Mouse (Mus musculus) limb, embryonic 11.5 days (tissue): ENCODE measurements at regions not wholly inside any gene's neighbourhood (a gene's known extent, or its start where the extent isn't known, plus 50 kb on each side); places are given as distances from the start of the nearest gene placed in this dataset.

Source experiments
- ATAC-seq: fragments of 200-750 bp; cut with Nextera tagmentation; 2 replicates; pipeline ENCODE4 v1.8.0; 2017; ENCODE audit warnings: low read depth; ENCODE audit not compliant: insufficient number of reproducible peaks, low FRiP score, low TSS enrichment
- DNase-seq: peaks from one replicate; pipeline ENCODE4 v3.0.0-alpha.2; 2015; ENCODE audit warnings: low spot score
- H3K27ac ChIP-seq: fragments of 300-500 bp; sonication (generic); replicated peaks from 2 replicates; pipeline ENCODE4 v1.5.1; 2014; ENCODE audit warnings: low read depth, mild to moderate bottlenecking, low read length
- H3K27me3 ChIP-seq: fragments of 300-500 bp; sonication (generic); 2 replicates; pipeline ENCODE4 v1.6.1; 2014; ENCODE audit warnings: mild to moderate bottlenecking, low read length, mixed read lengths; ENCODE audit not compliant: control insufficient read depth, insufficient read depth
- H3K36me3 ChIP-seq: fragments of 300-500 bp; sonication (generic); 2 replicates; pipeline ENCODE4 v1.6.1; 2014; ENCODE audit warnings: mild to moderate bottlenecking, low read length, moderate library complexity, mixed read lengths; ENCODE audit not compliant: control insufficient read depth, insufficient read depth
- H3K4me1 ChIP-seq: fragments of 300-500 bp; sonication (generic); 2 replicates; pipeline ENCODE4 v1.6.1; 2014; ENCODE audit warnings: low read length, mixed read lengths; ENCODE audit not compliant: control insufficient read depth, insufficient read depth
- H3K4me2 ChIP-seq: fragments of 300-500 bp; sonication (generic); 2 replicates; pipeline ENCODE4 v1.6.1; 2014; ENCODE audit warnings: low read depth, mild to moderate bottlenecking, moderate library complexity; ENCODE audit not compliant: severe bottlenecking
- H3K4me3 ChIP-seq: fragments of 300-500 bp; sonication (generic); 2 replicates; pipeline ENCODE4 v1.5.1; 2014; ENCODE audit warnings: low read depth, low read length
- H3K9ac ChIP-seq: fragments of 300-500 bp; sonication (generic); 2 replicates; pipeline ENCODE4 v1.6.1; 2014; ENCODE audit warnings: mild to moderate bottlenecking, low read length
- H3K9me3 ChIP-seq: fragments of 300-500 bp; sonication (generic); 2 replicates; pipeline ENCODE4 v1.6.1; 2016; ENCODE audit warnings: low read length; ENCODE audit not compliant: control insufficient read depth
- WGBS: fragments of 180-500 bp; shearing (Covaris S2); extraction: QIAGEN DNeasy Blood & Tissue Kit; methylation state at CpG from one replicate; pipeline ENCODE4 v1.1.7; 2014; 5-methylcytosine and 5-hydroxymethylcytosine counted together

GRCm38 (mm10) chr2:133274424-133274823 lies 277.5 kb upstream of the Bmp2 start:
- H3K27ac ChIP-seq, result no peak overlapping the region
- ATAC-seq (no peak), DNase-seq (no peak)
- H3K36me3 ChIP-seq, result no peaks in the 10 kb centered on the region
- H3K9me3 ChIP-seq, result no peaks in the 10 kb centered on the region
- H3K27me3 ChIP-seq, result no peaks in the 10 kb centered on the region
- 52% methylated on average over 4 of the region's 4 CpGs for WGBS
- no peak overlapping the region for H3K9ac ChIP-seq
- no peaks in the 10 kb centered on the region for H3K4me1 ChIP-seq
- no peak overlapping the region for H3K4me2 ChIP-seq
- no peak overlapping the region for H3K4me3 ChIP-seq

GRCm38 (mm10) chr2:133278546-133278945 lies 273.4 kb upstream of the Bmp2 start:
- no peaks in the 10 kb centered on the region for H3K27me3 ChIP-seq
- H3K4me1 ChIP-seq, result no peaks in the 10 kb centered on the region
- H3K4me3 ChIP-seq, result no peak overlapping the region
- WGBS, result 64% methylated on average over 4 of the region's 4 CpGs
- H3K9me3 ChIP-seq, result no peaks in the 10 kb centered on the region
- no peaks in the 10 kb centered on the region for H3K36me3 ChIP-seq
- no peak for ATAC-seq
- H3K4me2 ChIP-seq, result no peak overlapping the region
- DNase-seq, result no peak
- H3K27ac ChIP-seq, result no peak overlapping the region
- H3K9ac ChIP-seq, result no peak overlapping the region

GRCm38 (mm10) chr2:133279275-133279674 lies 272.7 kb upstream of the Bmp2 start:
- Histone ChIP-seq H3K36me3 (no peaks in the 10 kb centered on the region), H3K4me3 (no peak overlapping the region), H3K9ac (no peak overlapping the region), H3K27me3 (no peaks in the 10 kb centered on the region), H3K4me2 (no peak overlapping the region), H3K4me1 (no peaks in the 10 kb centered on the region), H3K27ac (no peak overlapping the region), H3K9me3 (no peaks in the 10 kb centered on the region)
- no peak for DNase-seq
- no peak for ATAC-seq
- 93% methylated on average over 4 of the region's 4 CpGs for WGBS

GRCm38 (mm10) chr2:133282692-133283091 lies 269.3 kb upstream of the Bmp2 start:
- 38% methylated on average over 5 of the region's 5 CpGs for WGBS
- no peak overlapping the region for H3K4me2 ChIP-seq
- H3K27me3 ChIP-seq, result no peaks in the 10 kb centered on the region
- no peak overlapping the region for H3K9ac ChIP-seq
- DNase-seq (no peak), ATAC-seq (no peak)
- H3K4me3 ChIP-seq, result no peak overlapping the region
- no peaks in the 10 kb centered on the region for H3K4me1 ChIP-seq
- no peaks in the 10 kb centered on the region for H3K9me3 ChIP-seq
- H3K27ac ChIP-seq, result no peak overlapping the region
- no peaks in the 10 kb centered on the region for H3K36me3 ChIP-seq

- Histone ChIP-seq H3K27ac (no peak overlapping the region), H3K9ac (no peak overlapping the region), H3K36me3 (no peaks in the 10 kb centered on the region), H3K27me3 (no peaks in the 10 kb centered on the region), H3K4me2 (no peak overlapping the region), H3K4me3 (no peak overlapping the region), H3K4me1 (no peaks in the 10 kb centered on the region), H3K9me3 (no peaks in the 10 kb centered on the region)
- 54% methylated on average over 1 of the region's 1 CpGs for WGBS
- ATAC-seq, result no peak
- DNase-seq, result no peak
Observed at GRCm38 (mm10) chr2:133283709-133284108, 268.2 kb upstream of the Bmp2 start.

- no peak for DNase-seq
- WGBS, result 87% methylated on average over 7 of the region's 7 CpGs
- H3K36me3 ChIP-seq, result no peaks in the 10 kb centered on the region
Observed at GRCm38 (mm10) chr2:133294136-133294535, 257.8 kb upstream of the Bmp2 start.

GRCm38 (mm10) chr2:133305936-133306335 lies 246.0 kb upstream of the Bmp2 start:
- no peak for ATAC-seq
- no peak for DNase-seq
- H3K4me2 ChIP-seq, result no peak overlapping the region
- no peaks in the 10 kb centered on the region for H3K36me3 ChIP-seq
- no peak overlapping the region for H3K4me3 ChIP-seq
- WGBS, result 79% methylated on average over 3 of the region's 3 CpGs
- H3K27ac ChIP-seq, result no peak overlapping the region
- no peak overlapping the region for H3K9ac ChIP-seq
- no peaks in the 10 kb centered on the region for H3K9me3 ChIP-seq
- no peaks in the 10 kb centered on the region for H3K4me1 ChIP-seq
- H3K27me3 ChIP-seq, result no peaks in the 10 kb centered on the region

More at GRCm38 (mm10) chr2:133294136-133294535, 257.8 kb upstream of the Bmp2 start:
- H3K9ac ChIP-seq, result no peak overlapping the region
- no peaks in the 10 kb centered on the region for H3K27me3 ChIP-seq
- no peak overlapping the region for H3K27ac ChIP-seq
- H3K4me1 ChIP-seq, result no peaks in the 10 kb centered on the region
- H3K9me3 ChIP-seq, result no peaks in the 10 kb centered on the region
- H3K4me3 ChIP-seq, result no peak overlapping the region
- no peak overlapping the region for H3K4me2 ChIP-seq
- no peak for ATAC-seq

GRCm38 (mm10) chr2:133311001-133311400 lies 241.0 kb upstream of the Bmp2 start:
- Histone ChIP-seq H3K9ac (no peak overlapping the region), H3K4me2 (no peak overlapping the region), H3K36me3 (no peaks in the 10 kb centered on the region), H3K9me3 (no peaks in the 10 kb centered on the region), H3K4me1 (no peaks in the 10 kb centered on the region), H3K27me3 (no peaks in the 10 kb centered on the region), H3K4me3 (no peak overlapping the region), H3K27ac (no peak overlapping the region)
- DNase-seq (peak; percentile 47), ATAC-seq (no peak)
- WGBS, result 24% methylated on average over 1 of the region's 1 CpGs

- 85% methylated on average over 6 of the region's 6 CpGs for WGBS
- no peak for DNase-seq
- no peak for ATAC-seq
- H3K36me3 ChIP-seq, result no peaks in the 10 kb centered on the region
- no peak overlapping the region for H3K27ac ChIP-seq
- H3K9me3 ChIP-seq, result no peaks in the 10 kb centered on the region
- H3K27me3 ChIP-seq, result no peaks in the 10 kb centered on the region
- no peak overlapping the region for H3K4me3 ChIP-seq
- no peaks in the 10 kb centered on the region for H3K4me1 ChIP-seq
- no peak overlapping the region for H3K4me2 ChIP-seq
- H3K9ac ChIP-seq, result no peak overlapping the region
Observed at GRCm38 (mm10) chr2:133326290-133327050, 225.5 kb upstream of the Bmp2 start.
